Mouse (Mus musculus) limb, embryonic 11.5 days (tissue): ENCODE measurements around the gene Vps51. TPM values are rescaled to one million over a fixed set of nuclear protein-coding genes. Genes with fewer than 3 reads are reported as not detected.

Source experiments
- ATAC-seq: fragments of 200-750 bp; cut with Nextera tagmentation; 2 replicates; pipeline ENCODE4 v1.8.0; 2017; ENCODE audit warnings: low read depth; ENCODE audit not compliant: insufficient number of reproducible peaks, low FRiP score, low TSS enrichment
- DNase-seq: peaks from one replicate; pipeline ENCODE4 v3.0.0-alpha.2; 2015; ENCODE audit warnings: low spot score
- H3K27ac ChIP-seq: fragments of 300-500 bp; sonication (generic); replicated peaks from 2 replicates; pipeline ENCODE4 v1.5.1; 2014; ENCODE audit warnings: low read depth, mild to moderate bottlenecking, low read length
- H3K27me3 ChIP-seq: fragments of 300-500 bp; sonication (generic); 2 replicates; pipeline ENCODE4 v1.6.1; 2014; ENCODE audit warnings: mild to moderate bottlenecking, low read length, mixed read lengths; ENCODE audit not compliant: control insufficient read depth, insufficient read depth
- H3K36me3 ChIP-seq: fragments of 300-500 bp; sonication (generic); 2 replicates; pipeline ENCODE4 v1.6.1; 2014; ENCODE audit warnings: mild to moderate bottlenecking, low read length, moderate library complexity, mixed read lengths; ENCODE audit not compliant: control insufficient read depth, insufficient read depth
- H3K4me1 ChIP-seq: fragments of 300-500 bp; sonication (generic); 2 replicates; pipeline ENCODE4 v1.6.1; 2014; ENCODE audit warnings: low read length, mixed read lengths; ENCODE audit not compliant: control insufficient read depth, insufficient read depth
- H3K4me2 ChIP-seq: fragments of 300-500 bp; sonication (generic); 2 replicates; pipeline ENCODE4 v1.6.1; 2014; ENCODE audit warnings: low read depth, mild to moderate bottlenecking, moderate library complexity; ENCODE audit not compliant: severe bottlenecking
- H3K4me3 ChIP-seq: fragments of 300-500 bp; sonication (generic); 2 replicates; pipeline ENCODE4 v1.5.1; 2014; ENCODE audit warnings: low read depth, low read length
- H3K9ac ChIP-seq: fragments of 300-500 bp; sonication (generic); 2 replicates; pipeline ENCODE4 v1.6.1; 2014; ENCODE audit warnings: mild to moderate bottlenecking, low read length
- H3K9me3 ChIP-seq: fragments of 300-500 bp; sonication (generic); 2 replicates; pipeline ENCODE4 v1.6.1; 2016; ENCODE audit warnings: low read length; ENCODE audit not compliant: control insufficient read depth
- WGBS: fragments of 180-500 bp; shearing (Covaris S2); extraction: QIAGEN DNeasy Blood & Tissue Kit; methylation state at CpG from one replicate; pipeline ENCODE4 v1.1.7; 2014; 5-methylcytosine and 5-hydroxymethylcytosine counted together
- polyA plus RNA-seq: library from polyadenylated mRNA; unstranded; fragments of >200 nt; fragmentation: Nextera tagmentation; extraction: Ambion mirVana; gene quantifications from 2 replicates; pipeline ENCODE4 v1.2.1, GENCODE M21; 2014

The Vps51 gene
- polyA plus RNA-seq = 50.7 and 52.1 TPM in 2 replicates

- Histone ChIP-seq H3K4me3 (peak within 1 kb of the TSS; percentile 62), H3K9ac (peak within 1 kb of the TSS; percentile 86), H3K9me3 (no peaks in the 10 kb centered on the region), H3K27me3 (no peaks in the 10 kb centered on the region), H3K4me1 (no peaks in the 10 kb centered on the region), H3K27ac (no peak within 1 kb of the TSS; the same call in 1 of the 2 replicates), H3K4me2 (peak within 1 kb of the TSS; percentile 69), H3K36me3 (peaks cover 4% of the 10 kb centered on the region; the same call in 1 of the 2 replicates)
- WGBS = 1% methylated on average over 33 of the region's 33 CpGs
- peak; percentile 88 for DNase-seq
- ATAC-seq = peak; percentile 81
These were observed at the start of gene Vps51 for GRCm38 (mm10) chr19:6076564-6077393. Gene Vps51 (minus strand): TSS chr19:6077231.

GRCm38 (mm10) chr19:6126289-6126688 lies 49.3 kb upstream of the Vps51 start:
- ATAC-seq (no peak), DNase-seq (peak; percentile 71)
- no peaks in the 10 kb centered on the region for H3K36me3 ChIP-seq
- no peak overlapping the region for H3K27ac ChIP-seq
- 19% methylated on average over 4 of the region's 4 CpGs for WGBS
- H3K9ac ChIP-seq = no peak overlapping the region
- H3K4me3 ChIP-seq = no peak overlapping the region
- H3K27me3 ChIP-seq = no peaks in the 10 kb centered on the region
- H3K4me2 ChIP-seq = no peak overlapping the region
- no peaks in the 10 kb centered on the region for H3K4me1 ChIP-seq
- no peaks in the 10 kb centered on the region for H3K9me3 ChIP-seq

GRCm38 (mm10) chr19:6124898-6125297 lies 47.9 kb upstream of the Vps51 start:
- 93% methylated on average over 2 of the region's 2 CpGs for WGBS
- Histone ChIP-seq H3K27ac (no peak overlapping the region), H3K9ac (no peak overlapping the region), H3K36me3 (peaks cover 2% of the 10 kb centered on the region; the same call in 1 of the 2 replicates), H3K4me1 (no peaks in the 10 kb centered on the region), H3K4me3 (no peak overlapping the region), H3K4me2 (no peak overlapping the region), H3K9me3 (no peaks in the 10 kb centered on the region), H3K27me3 (no peaks in the 10 kb centered on the region)
- DNase-seq (no peak), ATAC-seq (no peak)

GRCm38 (mm10) chr19:6123330-6123729 lies 46.3 kb upstream of the Vps51 start:
- H3K36me3 ChIP-seq = peaks cover 2% of the 10 kb centered on the region; the same call in 1 of the 2 replicates
- no peak overlapping the region for H3K4me2 ChIP-seq
- no peak overlapping the region for H3K9ac ChIP-seq
- DNase-seq = no peak
- H3K27me3 ChIP-seq = no peaks in the 10 kb centered on the region
- H3K27ac ChIP-seq = no peak overlapping the region
- 66% methylated on average over 8 of the region's 8 CpGs for WGBS
- H3K4me3 ChIP-seq = no peak overlapping the region
- no peaks in the 10 kb centered on the region for H3K4me1 ChIP-seq
- no peaks in the 10 kb centered on the region for H3K9me3 ChIP-seq
- no peak for ATAC-seq

GRCm38 (mm10) chr19:6121761-6122160 lies 44.7 kb upstream of the Vps51 start:
- 18% methylated on average over 19 of the region's 19 CpGs for WGBS
- no peak overlapping the region for H3K27ac ChIP-seq
- ATAC-seq = no peak

GRCm38 (mm10) chr19:6118677-6119185 lies 41.7 kb upstream of the Vps51 start:
- Histone ChIP-seq H3K4me2 (peak overlapping the region; percentile 90), H3K4me1 (peaks cover 3% of the 10 kb centered on the region), H3K27ac (peak overlapping the region; percentile 96; the same call in 1 of the 2 replicates), H3K27me3 (no peaks in the 10 kb centered on the region), H3K36me3 (peaks cover 13% of the 10 kb centered on the region), H3K9ac (peak overlapping the region; percentile 87), H3K4me3 (peak overlapping the region; percentile 69), H3K9me3 (no peaks in the 10 kb centered on the region)
- no peak for DNase-seq
- 4% methylated on average over 8 of the region's 8 CpGs for WGBS
- peak; percentile 33; the same call in 1 of the 2 replicates for ATAC-seq

More at GRCm38 (mm10) chr19:6121761-6122160, 44.7 kb upstream of the Vps51 start:
- H3K27me3 ChIP-seq = no peaks in the 10 kb centered on the region
- no peak overlapping the region; the same call in 1 of the 2 replicates for H3K9ac ChIP-seq
- no peak for DNase-seq
- H3K9me3 ChIP-seq = no peaks in the 10 kb centered on the region
- no peak overlapping the region for H3K4me3 ChIP-seq
- peaks cover 3% of the 10 kb centered on the region for H3K4me1 ChIP-seq
- H3K36me3 ChIP-seq = peaks cover 2% of the 10 kb centered on the region; the same call in 1 of the 2 replicates
- H3K4me2 ChIP-seq = no peak overlapping the region

GRCm38 (mm10) chr19:6117986-6118676 lies 41.1 kb upstream of the Vps51 start, which contains the start of gene Sac3d1:
Gene Sac3d1 (minus strand): TSS chr19:6118650.
- Histone ChIP-seq H3K27me3 (no peaks in the 10 kb centered on the region), H3K4me3 (peak within 1 kb of the TSS; percentile 69), H3K27ac (peak within 1 kb of the TSS; percentile 96), H3K36me3 (peaks cover 13% of the 10 kb centered on the region), H3K4me1 (peaks cover 3% of the 10 kb centered on the region), H3K9me3 (no peaks in the 10 kb centered on the region), H3K9ac (peak within 1 kb of the TSS; percentile 87), H3K4me2 (peak within 1 kb of the TSS; percentile 90)
- DNase-seq = peak; percentile 92
- peak; percentile 80 for ATAC-seq
- WGBS = under 1% methylated on average over 77 of the region's 77 CpGs

- 6% methylated on average over 32 of the region's 32 CpGs for WGBS
- peak overlapping the region; percentile 69 for H3K4me3 ChIP-seq
- no peak for DNase-seq
- H3K27me3 ChIP-seq = no peaks in the 10 kb centered on the region
- H3K27ac ChIP-seq = peak overlapping the region; percentile 96
- peak overlapping the region; percentile 87 for H3K9ac ChIP-seq
- H3K9me3 ChIP-seq = no peaks in the 10 kb centered on the region
- peak overlapping the region; percentile 90 for H3K4me2 ChIP-seq
- peaks cover 13% of the 10 kb centered on the region for H3K36me3 ChIP-seq
- ATAC-seq = no peak
- peaks cover 3% of the 10 kb centered on the region for H3K4me1 ChIP-seq
These were observed 40.4 kb upstream of the Vps51 start for GRCm38 (mm10) chr19:6117346-6117985.
